Mouse (Mus musculus): ENCODE measurements around the gene Atf1. TPM values are rescaled to one million over a fixed set of nuclear protein-coding genes. Genes with fewer than 3 reads are reported as not detected.

Gene Atf1
- polyA plus RNA-seq, 1 experiment, result 21.9 TPM

- Histone ChIP-seq H3K79me2 (ENCODE audit: control insufficient read depth, insufficient read depth) (no peaks in the 10 kb centered on the region), H3K4me2 (ENCODE audit: low read depth) (no peak overlapping the region), H3K36me3 (ENCODE audit: control insufficient read depth, insufficient read depth) (peaks cover 13% of the 10 kb centered on the region), H3K4me3 (no peak overlapping the region), H3ac (ENCODE audit: control insufficient read depth, insufficient read length) (no peak overlapping the region), H3K27me3 (ENCODE audit: control insufficient read depth, insufficient read depth, insufficient read length) (no peaks in the 10 kb centered on the region)
- TF ChIP-seq USF1 (IDR thresholded peaks at IDR 0.05; ENCODE audit: low read depth) (no peak), TCF3 (IDR thresholded peaks at IDR 0.05; ENCODE audit: insufficient read length, low read depth) (no peak), MAX (IDR thresholded peaks at IDR 0.05; ENCODE audit: low read depth) (no peak), MYOD1 (IDR thresholded peaks at IDR 0.05; ENCODE audit: control insufficient read depth in 1 of 3, insufficient read length in 2 of 3, low read depth in 2 of 3) (no peak), TCF12 (IDR thresholded peaks at IDR 0.05; ENCODE audit: insufficient read depth, poor library complexity, severe bottlenecking) (no peak), POLR2A (IDR thresholded peaks at IDR 0.05; ENCODE audit: insufficient read length, low read depth) (no peak), REST (IDR thresholded peaks at IDR 0.05; ENCODE audit: insufficient read depth, insufficient read length) (no peak), SRF (IDR thresholded peaks at IDR 0.05; ENCODE audit: control insufficient read depth, insufficient read length, low read depth) (no peak), MYOG (IDR thresholded peaks at IDR 0.05; ENCODE audit: control insufficient read depth in 1 of 3, insufficient read depth in 1 of 3, insufficient read length in 2 of 3, low read depth in 2 of 3) (no peak), CEBPB (IDR thresholded peaks at IDR 0.05; ENCODE audit: insufficient read depth, poor library complexity, severe bottlenecking) (no peak)
These were observed 8.2 kb upstream of the Atf1 start for GRCm38 (mm10) chr15:100219396-100219795.

DNA sequence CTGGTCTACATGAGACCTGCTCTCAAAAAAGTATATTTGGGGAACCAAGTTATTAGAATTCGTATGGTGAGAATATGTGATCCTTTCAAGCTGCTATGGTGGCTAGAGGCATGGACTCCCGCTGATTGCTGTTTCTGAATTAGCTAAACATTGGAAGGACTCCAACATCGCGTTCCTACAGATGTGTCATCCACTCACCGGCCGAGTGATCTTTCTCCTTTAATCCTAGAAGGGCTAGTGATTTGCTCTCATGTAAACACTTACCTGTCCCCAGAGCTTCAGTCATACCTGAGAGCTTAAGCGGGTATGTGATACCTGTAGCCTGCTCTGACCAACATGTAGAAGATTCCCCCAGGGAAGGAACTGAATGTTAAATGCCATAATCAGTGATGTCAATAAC, 6.7 kb upstream of the Atf1 start:
- Histone ChIP-seq H3K4me2 (ENCODE audit: low read depth) (no peak overlapping the region), H3K27me3 (ENCODE audit: control insufficient read depth, insufficient read depth, insufficient read length) (no peaks in the 10 kb centered on the region), H3K79me2 (ENCODE audit: control insufficient read depth, insufficient read depth) (no peaks in the 10 kb centered on the region), H3K36me3 (ENCODE audit: control insufficient read depth, insufficient read depth) (peaks cover 4% of the 10 kb centered on the region), H3K4me3 (no peak overlapping the region), H3ac (ENCODE audit: control insufficient read depth, insufficient read length) (no peak overlapping the region)
- TF ChIP-seq POLR2AphosphoS2 (IDR thresholded peaks at IDR 0.05; ENCODE audit: insufficient read length, low read depth) (no peak), E2F4 (IDR thresholded peaks at IDR 0.05; ENCODE audit: insufficient read depth) (no peak)

- Histone ChIP-seq H3K27me3 (ENCODE audit: control insufficient read depth, insufficient read depth, insufficient read length) (no peaks in the 10 kb centered on the region), H3K36me3 (ENCODE audit: control insufficient read depth, insufficient read depth) (no peaks in the 10 kb centered on the region), H3ac (ENCODE audit: control insufficient read depth, insufficient read length) (no peak overlapping the region), H3K79me2 (ENCODE audit: control insufficient read depth, insufficient read depth) (peaks cover 21% of the 10 kb centered on the region), H3K4me2 (ENCODE audit: low read depth) (no peak overlapping the region), H3K4me3 (no peak overlapping the region)
- TF ChIP-seq POLR2AphosphoS2 (IDR thresholded peaks at IDR 0.05; ENCODE audit: insufficient read length, low read depth) (peak; percentile 31), MYOG (IDR thresholded peaks at IDR 0.05; ENCODE audit: control insufficient read depth in 1 of 3, insufficient read depth in 1 of 3, insufficient read length in 2 of 3, low read depth in 2 of 3) (no peak), POLR2A (IDR thresholded peaks at IDR 0.05; ENCODE audit: insufficient read length, low read depth) (no peak)
These were observed 2.2 kb upstream of the Atf1 start for GRCm38 (mm10) chr15:100225381-100225780.

DNA sequence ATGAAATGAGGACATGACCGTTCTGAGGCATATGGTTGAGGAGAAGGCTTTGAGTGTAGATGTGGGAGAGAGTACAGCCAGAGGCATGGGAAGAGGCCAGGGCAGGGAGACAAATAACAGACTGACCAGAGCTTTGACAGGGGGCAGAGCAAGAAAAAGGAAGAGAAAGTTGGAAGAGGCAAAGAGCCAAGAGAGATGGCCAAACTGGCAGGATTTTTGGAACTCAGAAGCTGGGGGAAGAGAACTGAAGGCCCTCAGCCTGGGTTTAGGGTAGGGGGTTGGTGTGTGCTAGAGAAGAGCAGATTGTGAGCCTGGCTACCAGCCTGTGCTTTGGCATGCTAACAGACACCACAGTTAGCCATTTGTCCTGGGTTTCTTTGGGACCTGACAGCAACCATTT, 1.7 kb upstream of the Atf1 start:
- H3ac ChIP-seq (ENCODE audit: control insufficient read depth, insufficient read length), result no peak overlapping the region
- H3K27me3 ChIP-seq (ENCODE audit: control insufficient read depth, insufficient read depth, insufficient read length), result no peaks in the 10 kb centered on the region
- TF ChIP-seq MYOD1 (IDR thresholded peaks at IDR 0.05; ENCODE audit: control insufficient read depth in 1 of 3, insufficient read length in 2 of 3, low read depth in 2 of 3) (no peak), REST (IDR thresholded peaks at IDR 0.05; ENCODE audit: insufficient read depth, insufficient read length) (no peak), TCF3 (IDR thresholded peaks at IDR 0.05; ENCODE audit: insufficient read length, low read depth) (no peak), MYOG (IDR thresholded peaks at IDR 0.05; ENCODE audit: control insufficient read depth in 1 of 3, insufficient read depth in 1 of 3, insufficient read length in 2 of 3, low read depth in 2 of 3) (no peak), USF1 (IDR thresholded peaks at IDR 0.05; ENCODE audit: low read depth) (no peak), E2F4 (IDR thresholded peaks at IDR 0.05; ENCODE audit: insufficient read depth) (no peak), SRF (IDR thresholded peaks at IDR 0.05; ENCODE audit: control insufficient read depth, insufficient read length, low read depth) (no peak), CEBPB (IDR thresholded peaks at IDR 0.05; ENCODE audit: insufficient read depth, poor library complexity, severe bottlenecking) (no peak), POLR2AphosphoS2 (IDR thresholded peaks at IDR 0.05; ENCODE audit: insufficient read length, low read depth) (no peak), TCF12 (IDR thresholded peaks at IDR 0.05; ENCODE audit: insufficient read depth, poor library complexity, severe bottlenecking) (no peak)
- H3K79me2 ChIP-seq (ENCODE audit: control insufficient read depth, insufficient read depth), result peaks cover 26% of the 10 kb centered on the region
- no peaks in the 10 kb centered on the region for H3K36me3 ChIP-seq (ENCODE audit: control insufficient read depth, insufficient read depth)
- H3K4me2 ChIP-seq (ENCODE audit: low read depth), result no peak overlapping the region
- H3K4me3 ChIP-seq, result no peak overlapping the region

GRCm38 (mm10) chr15:100227031-100227662, 472 bp upstream of the Atf1 start:
- TF ChIP-seq MAX (IDR thresholded peaks at IDR 0.05; ENCODE audit: low read depth), result no peak
- TF ChIP-seq MYOD1 (IDR thresholded peaks at IDR 0.05; ENCODE audit: control insufficient read depth in 1 of 3, insufficient read length in 2 of 3, low read depth in 2 of 3), result no peak
- TF ChIP-seq POLR2AphosphoS2 (IDR thresholded peaks at IDR 0.05; ENCODE audit: insufficient read length, low read depth), result peak; percentile 46
- TF ChIP-seq CEBPB (IDR thresholded peaks at IDR 0.05; ENCODE audit: insufficient read depth, poor library complexity, severe bottlenecking), result peak; percentile 38; the same call in 1 of the 2 replicates
- TF ChIP-seq MYOG (IDR thresholded peaks at IDR 0.05; ENCODE audit: control insufficient read depth in 1 of 3, insufficient read depth in 1 of 3, insufficient read length in 2 of 3, low read depth in 2 of 3), result no peak
- no peak for TF ChIP-seq TCF12 (IDR thresholded peaks at IDR 0.05; ENCODE audit: insufficient read depth, poor library complexity, severe bottlenecking)
- peak; percentile 0 for TF ChIP-seq USF1 (IDR thresholded peaks at IDR 0.05; ENCODE audit: low read depth)
- TF ChIP-seq TCF3 (IDR thresholded peaks at IDR 0.05; ENCODE audit: insufficient read length, low read depth), result no peak

More at GRCm38 (mm10) chr15:100227031-100227662, 472 bp upstream of the Atf1 start:
- H3K4me3 ChIP-seq, result peak overlapping the region; percentile 42
- H3K36me3 ChIP-seq (ENCODE audit: control insufficient read depth, insufficient read depth), result no peaks in the 10 kb centered on the region
- H3K27me3 ChIP-seq (ENCODE audit: control insufficient read depth, insufficient read depth, insufficient read length), result no peaks in the 10 kb centered on the region
- peak overlapping the region; percentile 75 for H3K4me2 ChIP-seq (ENCODE audit: low read depth)
- peak overlapping the region; percentile 98 for H3ac ChIP-seq (ENCODE audit: control insufficient read depth, insufficient read length)
- peaks cover 38% of the 10 kb centered on the region for H3K79me2 ChIP-seq (ENCODE audit: control insufficient read depth, insufficient read depth)

Data from myocyte (in vitro differentiated cells).